Mouse (Mus musculus) layer of hippocampus, adult 18-20 months (tissue): ENCODE data around the gene Bysl. TPM values are rescaled to one million over a fixed set of nuclear protein-coding genes. Genes with fewer than 3 reads are reported as not detected.

ENCODE experiments used
- DNase-seq, 2 experiments: peaks; one replicate each; pipeline ENCODE4 v3.0.0; 2022; ENCODE audit warnings: low spot score in 2 of 2
- total RNA-seq, 2 experiments: library from RNA; stranded (reverse); gene quantifications; 2 replicates each; pipeline ENCODE4 v1.2.3; 2021

The Bysl gene
- total RNA-seq, 2 experiments from 2014 or later = 19.4 to 19.5 TPM

GRCm38 (mm10) chr17:47552994-47553393 is 58.3 kb downstream of the Bysl start:
- DNase-seq = no peak

GRCm38 (mm10) chr17:47551049-47551448 is 60.2 kb downstream of the Bysl start:
- no peak for DNase-seq

Other genes starting within 250 kb of the Bysl start
- gene Mrps10, start 242.6 kb downstream of the Bysl start, total RNA-seq = 10 to 100 TPM; 27.7 to 29.5 TPM
- gene Guca1b, start 226.1 kb downstream of the Bysl start, total RNA-seq = 1 to 10 TPM; 1.4 to 1.6 TPM
- under 1 TPM in 1 of 2 experiments, not detected in 1; 0.53 TPM for gene Guca1a, start 210.9 kb downstream of the Bysl start, total RNA-seq
- gene AI661453, start 174.9 kb downstream of the Bysl start, total RNA-seq = under 1 TPM; 0.52 to 0.58 TPM
- not detected for gene 1700001C19Rik, start 174.1 kb downstream of the Bysl start, total RNA-seq
- gene Taf8, start 109.2 kb downstream of the Bysl start, total RNA-seq = 10 to 100 TPM; 19.1 to 23.9 TPM
- gene Ccnd3, start 106.4 kb downstream of the Bysl start, total RNA-seq = 10 to 100 TPM; 43.4 to 43.6 TPM
- 10 to 100 TPM; 33.4 to 36.9 TPM for gene Med20, start 90 bp upstream of the Bysl start, total RNA-seq
- 1 to 10 TPM; 4.2 to 5.8 TPM for gene Gm20517, start 97 bp upstream of the Bysl start, total RNA-seq
- 10 to 100 TPM in 1 of 2 experiments, 1 to 10 TPM in 1; 9.7 to 10.8 TPM for gene Usp49, start 19.2 kb upstream of the Bysl start, total RNA-seq
- gene Tomm6, start 76.9 kb upstream of the Bysl start, total RNA-seq = 100 to 1,000 TPM; 220 to 222 TPM
- gene Frs3, start 77.5 kb upstream of the Bysl start, total RNA-seq = 10 to 100 TPM; 26.0 to 29.8 TPM
- 1 to 10 TPM; 4.3 to 4.7 TPM for gene Gm21981, start 83.0 kb upstream of the Bysl start, total RNA-seq
- 1 to 10 TPM; 2.3 to 3.4 TPM for gene Prickle4, start 83.2 kb upstream of the Bysl start, total RNA-seq
- gene Pgc, start 115.3 kb upstream of the Bysl start, total RNA-seq = not detected
- 10 to 100 TPM; 11.2 to 11.9 TPM for gene Tfeb, start 125.5 kb upstream of the Bysl start, total RNA-seq
- under 1 TPM; 0.56 to 0.57 TPM for gene Mdfi, start 223.2 kb upstream of the Bysl start, total RNA-seq